Mouse (Mus musculus): Measurements from ENCODE around the gene Olfr340.
"Not testable (repeated sequence)": the region's sequence is repeated elsewhere in the genome, so short reads cannot be mapped to it uniquely, and the experiment has no call there.

Gene Olfr340

GRCm38 (mm10) chr2:36452287-36452686, at the start of gene Olfr340:
TSS of gene Olfr340 (plus strand) at chr2:36452587.
- DNase-seq (ENCODE audit: inconsistent age in 2 of 2, low spot score in 1 of 2): no peak

GRCm38 (mm10) chr2:36415174-36415573, 37.2 kb upstream of the Olfr340 start:
- not testable (repeated sequence) for DNase-seq (ENCODE audit: inconsistent age in 2 of 2, low spot score in 1 of 2)

DNA sequence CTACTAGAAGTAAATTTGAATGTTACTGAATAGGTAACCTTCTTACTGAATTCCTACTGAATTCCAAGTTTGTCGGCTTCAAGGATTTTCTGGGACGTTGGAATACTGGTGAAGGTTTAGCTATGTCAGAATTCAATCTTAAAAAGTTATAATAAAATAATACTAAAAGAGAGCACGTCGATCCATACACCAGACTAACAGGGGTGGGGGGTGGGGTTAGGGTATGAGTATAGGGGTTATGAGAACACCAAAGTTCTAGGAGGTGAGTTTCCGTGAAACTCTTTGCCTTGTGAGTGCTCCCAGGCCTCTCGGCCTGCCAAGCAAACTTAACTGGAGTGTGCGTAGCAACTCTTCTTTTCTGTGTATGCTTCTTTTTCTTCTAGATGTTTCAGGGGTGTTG, 36.8 kb upstream of the Olfr340 start:
- DNase-seq (ENCODE audit: inconsistent age in 2 of 2, low spot score in 1 of 2): not testable (repeated sequence)

DNA sequence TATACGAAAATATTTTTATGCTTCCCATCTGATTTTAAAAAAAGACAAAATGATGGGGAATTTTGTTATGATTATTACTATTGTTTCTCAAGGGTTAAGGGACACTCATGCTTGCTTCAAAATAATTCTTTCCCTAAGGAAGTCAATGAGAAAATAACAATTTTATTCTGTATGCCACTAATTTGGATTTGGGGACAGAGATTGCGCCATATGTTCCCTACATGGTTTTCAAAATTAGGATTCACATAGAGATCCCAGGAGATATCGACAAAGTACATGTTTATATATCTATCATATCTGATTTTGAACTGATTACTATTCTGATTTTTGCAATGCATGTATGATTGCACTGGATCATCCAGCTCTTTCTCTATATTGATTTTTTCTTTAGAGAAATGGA, 33.7 kb upstream of the Olfr340 start, which contains the start of gene Olfr339:
Gene Olfr339, plus strand, starts transcription at position 301 of the 400 bp plus-strand sequence.
- DNase-seq (ENCODE audit: inconsistent age in 2 of 2, low spot score in 1 of 2): no peak

- no peak for DNase-seq (ENCODE audit: inconsistent age in 2 of 2, low spot score in 1 of 2)
Observed at GRCm38 (mm10) chr2:36473634-36474033, 21.2 kb downstream of the Olfr340 start.

DNA sequence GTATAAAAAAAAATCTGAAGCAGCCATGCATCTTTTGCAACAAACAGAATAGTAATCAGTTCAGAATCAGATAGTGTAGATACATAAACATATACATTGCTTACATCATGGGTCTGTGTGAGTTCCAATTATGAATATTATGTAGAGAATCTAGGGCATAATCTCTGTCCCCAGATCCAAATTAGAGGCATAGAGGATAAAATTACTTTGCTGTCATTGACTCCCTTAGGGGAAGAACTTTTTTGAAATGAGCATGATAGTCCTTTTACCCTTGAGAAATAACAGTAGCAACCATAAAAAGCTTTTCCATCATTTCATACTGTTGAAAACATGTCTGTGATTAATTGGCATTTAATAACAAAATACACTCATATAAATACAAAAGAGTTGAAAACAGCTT, 30.0 kb downstream of the Olfr340 start, which contains the start of gene Olfr341:
Gene Olfr341, minus strand, starts transcription at position 101 of the 400 bp plus-strand sequence.
- no peak for DNase-seq (ENCODE audit: inconsistent age in 2 of 2, low spot score in 1 of 2)

All from adrenal gland, adult (tissue).